ENCODE assay signal across 7 mouse cellular contexts in genomic region chr13:97442806-97443205, GRCm38 (mm10).
A peak's percentile ranks its signal among the peaks of the same experiment; 100 is the strongest.
DNase-seq lines count a peak whose midpoint lies in the region; ATAC-seq and TF ChIP-seq lines count a peak whose summit lies in the region.

No protein-coding gene starts in this region.

- H3K27ac ChIP-seq in kidney, embryonic 15.5 days = peak overlapping the region; percentile 79
- H3K27ac ChIP-seq in thymus, adult 2 months (ENCODE audit: control insufficient read depth, insufficient read depth, low read length) = peak overlapping the region; percentile 82
- 0 out of 2 replicates have a peak overlapping the region, but pooled peaks have one; percentile 8 for H3K27ac ChIP-seq in hindbrain, embryonic 14.5 days
- H3K27ac ChIP-seq in gastrocnemius, adult 2 months = no peak overlapping the region

- peaks cover 45% of the 10 kb centered on the region for H3K4me1 ChIP-seq in kidney, embryonic 15.5 days
- H3K4me1 ChIP-seq in thymus, adult 2 months (replicated peaks; ENCODE audit: control insufficient read depth, insufficient read depth, low read length) = peaks cover 33% of the 10 kb centered on the region
- peaks cover 30% of the 10 kb centered on the region for H3K4me1 ChIP-seq in hindbrain, embryonic 14.5 days (replicated peaks; ENCODE audit: control insufficient read depth, insufficient read depth, low read length)

- no peak for ATAC-seq in kidney, embryonic 15.5 days (replicated peaks; ENCODE audit: low FRiP score)
- no peak for ATAC-seq in hindbrain, embryonic 14.5 days (ENCODE audit: low FRiP score)

- H3K27me3 ChIP-seq in kidney, embryonic 15.5 days = no peaks in the 10 kb centered on the region
- H3K27me3 ChIP-seq in thymus, adult 2 months (ENCODE audit: control insufficient read depth, insufficient read depth, low read length) = no peaks in the 10 kb centered on the region
- H3K27me3 ChIP-seq in hindbrain, embryonic 14.5 days (ENCODE audit: control insufficient read depth, insufficient read depth, low read length) = no peaks in the 10 kb centered on the region

- H3K36me3 ChIP-seq in kidney, embryonic 15.5 days = no peaks in the 10 kb centered on the region
- no peaks in the 10 kb centered on the region for H3K36me3 ChIP-seq in thymus, adult 2 months (ENCODE audit: control insufficient read depth, insufficient read depth, low read length)
- no peaks in the 10 kb centered on the region for H3K36me3 ChIP-seq in hindbrain, embryonic 14.5 days (replicated peaks; ENCODE audit: control insufficient read depth, insufficient read depth)

- 82% methylated on average over 1 of the region's 1 CpGs for WGBS in kidney, embryonic 15.5 days
- WGBS in thymus, adult 2 months = 18% methylated on average over 1 of the region's 1 CpGs
- 88% methylated on average over 1 of the region's 1 CpGs for WGBS in hindbrain, embryonic 14.5 days

- H3K4me3 ChIP-seq in kidney, embryonic 15.5 days (replicated peaks) = no peak overlapping the region
- no peak overlapping the region for H3K4me3 ChIP-seq in thymus, adult 2 months (ENCODE audit: control insufficient read depth, insufficient read depth, low read length)
- H3K4me3 ChIP-seq in hindbrain, embryonic 14.5 days (replicated peaks; ENCODE audit: low read length) = no peak overlapping the region
- no peak overlapping the region for H3K4me3 ChIP-seq in gastrocnemius, adult 2 months

- DNase-seq in kidney, adult 9 months = no peak
- no peak for DNase-seq in thymus, adult 2 months
- no peak for DNase-seq in thymus, postnatal 25 days
- DNase-seq in hindbrain, embryonic 14.5 days (ENCODE audit: low spot score) = no peak
- no peak for DNase-seq in gastrocnemius, adult 2 months
- DNase-seq in left cerebral cortex, postnatal 25 days (ENCODE audit: low spot score in 2 of 2) = no peak

- H3K9ac ChIP-seq in kidney, embryonic 15.5 days = no peak overlapping the region
- H3K9ac ChIP-seq in hindbrain, embryonic 14.5 days = 0 out of 2 replicates have a peak overlapping the region, but pooled peaks have one; percentile 2

- H3K4me2 ChIP-seq in kidney, embryonic 15.5 days = peak overlapping the region; percentile 20; the same call in 1 of the 2 replicates
- H3K4me2 ChIP-seq in hindbrain, embryonic 14.5 days (replicated peaks) = peak overlapping the region; percentile 16; the same call in 1 of the 2 replicates

- TF ChIP-seq CTCF in thymus, adult 2 months (IDR thresholded peaks at IDR 0.05; ENCODE audit: borderline replicate concordance, control insufficient read depth, extremely low read depth, insufficient read depth, low read length, poor library complexity) = no peak
- no peak for TF ChIP-seq CTCF in gastrocnemius, adult 2 months (IDR thresholded peaks at IDR 0.05)

- intact Hi-C loops in gastrocnemius, adult 2 months (cut with DNase I) = loop anchor here (10.0 kb wide), 1 partner anchor 198 kb away; the partner anchor contains the start of gene Enc1
- intact Hi-C loops in left cerebral cortex, postnatal 25 days (cut with DNase I) = loop anchor here (2.0 to 5.0 kb wide), 2 partner anchors 116 to 189 kb away; no protein-coding TSS in a partner anchor

- H3K9me3 ChIP-seq in kidney, embryonic 15.5 days (replicated peaks) = no peaks in the 10 kb centered on the region
- no peaks in the 10 kb centered on the region for H3K9me3 ChIP-seq in hindbrain, embryonic 14.5 days (ENCODE audit: control insufficient read depth, low read length)

- TF ChIP-seq POLR2A in thymus, adult 2 months (IDR thresholded peaks at IDR 0.05; ENCODE audit: control insufficient read depth, extremely low read depth, insufficient read depth, low read length, poor library complexity) = no peak
